Mouse (Mus musculus) E14TG2a.4 (cell line): Measurements from ENCODE around the gene Oxld1.

Experiments
- CTCF ChIP-seq: conservative IDR thresholded peaks from 2 replicates; pipeline ENCODE4 v1.5.1; 2014; ENCODE audit warnings: low read length
- NANOG ChIP-seq: IDR thresholded peaks from 2 replicates; pipeline ENCODE4 v1.6.1; 2014; ENCODE audit warnings: borderline replicate concordance, low read length, mixed read lengths
- POU5F1 ChIP-seq: IDR thresholded peaks from 2 replicates; pipeline ENCODE4 v1.6.1; 2014; ENCODE audit warnings: low read length, borderline replicate concordance

DNA sequence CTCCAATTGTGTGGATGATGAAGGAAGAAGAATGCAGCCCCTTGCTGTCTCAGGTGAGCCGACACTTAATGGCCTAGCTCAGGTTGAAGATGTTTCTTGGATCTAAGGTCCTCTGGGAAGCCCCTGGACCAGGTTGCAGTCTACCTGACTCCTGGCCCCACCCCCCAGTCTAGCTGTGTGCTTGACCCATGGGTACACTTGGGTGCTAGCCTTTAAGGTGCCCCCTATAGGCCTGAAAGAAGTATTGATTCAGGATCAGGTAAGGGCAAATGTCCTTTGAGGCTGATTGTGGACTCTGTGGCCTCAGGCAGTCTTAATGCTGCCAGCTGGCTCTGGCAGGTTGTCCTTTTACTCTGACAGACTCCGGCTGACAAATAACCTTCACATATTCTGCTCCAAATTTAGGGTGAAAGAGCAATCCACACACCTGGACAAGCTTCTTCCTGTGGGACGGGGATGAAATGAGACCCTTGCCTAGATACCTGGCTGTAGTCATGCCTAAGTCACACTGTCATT, 15.0 kb downstream of the Oxld1 start:
- no peak; the same call in 1 of the 2 replicates for TF ChIP-seq CTCF
- TF ChIP-seq NANOG, result no peak
- no peak for TF ChIP-seq POU5F1
